Mouse (Mus musculus) gonadal fat pad, adult 2 months (tissue): ENCODE measurements around the gene Spp1. TPM values are rescaled to one million over a fixed set of nuclear protein-coding genes. Genes with fewer than 3 reads are reported as not detected.

Experiments used
- polyA plus RNA-seq: library from polyadenylated mRNA; depleted of rRNA; stranded (reverse); fragments of >200 nt; gene quantifications from 2 replicates; pipeline ENCODE4 v1.2.3, GENCODE M21; 2012; rRNA removed

Gene Spp1
- polyA plus RNA-seq, 1 experiment = 1.7 TPM

Other genes starting within 250 kb of the Spp1 start
- 0.08 TPM in 1 of 2 replicates, not detected in the other for gene Dmp1, start 232.5 kb upstream of the Spp1 start, polyA plus RNA-seq
- not detected in 2 replicates for gene Ibsp, start 135.9 kb upstream of the Spp1 start, polyA plus RNA-seq
- gene Mepe, start 109.8 kb upstream of the Spp1 start, polyA plus RNA-seq = not detected in 2 replicates
- 16.9 and 18.1 TPM in 2 replicates for gene Pkd2, start 24.3 kb downstream of the Spp1 start, polyA plus RNA-seq
- gene BC005561, start 73.2 kb downstream of the Spp1 start, polyA plus RNA-seq = 1.5 and 1.8 TPM in 2 replicates